Mouse (Mus musculus) heart, embryonic 10.5 days (tissue): ENCODE data around the gene Gm28038. TPM values are rescaled to one million over a fixed set of nuclear protein-coding genes. Genes with fewer than 3 reads are reported as not detected.

Experiments
- polyA plus RNA-seq: library from polyadenylated mRNA; unstranded; fragments of >200 nt; fragmentation: Nextera tagmentation; extraction: Ambion mirVana; gene quantifications from 2 replicates; pipeline ENCODE4 v1.2.1, GENCODE M21; 2016

The Gm28038 gene
- polyA plus RNA-seq, 1 experiment from 2014 or later = not detected

Other genes starting within 250 kb of the Gm28038 start
- 17.7 and 22.3 TPM in 2 replicates for gene Wdr34, start 232.2 kb upstream of the Gm28038 start, polyA plus RNA-seq
- gene Set, start 223.7 kb upstream of the Gm28038 start, polyA plus RNA-seq = 341 and 570 TPM in 2 replicates
- gene Pkn3, start 203.4 kb upstream of the Gm28038 start, polyA plus RNA-seq = 13.8 and 17.7 TPM in 2 replicates
- gene Zdhhc12, start 187.4 kb upstream of the Gm28038 start, polyA plus RNA-seq = 65.5 and 66.2 TPM in 2 replicates
- 5.9 and 7.2 TPM in 2 replicates for gene Zer1, start 156.5 kb upstream of the Gm28038 start, polyA plus RNA-seq
- 3.9 and 6.8 TPM in 2 replicates for gene Tbc1d13, start 147.3 kb upstream of the Gm28038 start, polyA plus RNA-seq
- gene Endog, start 109.5 kb upstream of the Gm28038 start, polyA plus RNA-seq = 31.3 and 32.5 TPM in 2 replicates
- 52.1 and 72.0 TPM in 2 replicates for gene Spout1, start 102.6 kb upstream of the Gm28038 start, polyA plus RNA-seq
- 12.8 and 17.2 TPM in 2 replicates for gene Kyat1, start 75.2 kb upstream of the Gm28038 start, polyA plus RNA-seq
- 20.2 and 34.4 TPM in 2 replicates for gene Lrrc8a, start 43.3 kb upstream of the Gm28038 start, polyA plus RNA-seq
- gene Gm28035, start 40.5 kb upstream of the Gm28038 start, polyA plus RNA-seq = 0.14 and 0.19 TPM in 2 replicates
- gene Phyhd1, start 14.8 kb upstream of the Gm28038 start, polyA plus RNA-seq = 4.4 and 5.2 TPM in 2 replicates
- 29.3 and 31.7 TPM in 2 replicates for gene Dolk, start 5.3 kb downstream of the Gm28038 start, polyA plus RNA-seq
- 45.2 and 46.5 TPM in 2 replicates for gene Nup188, start 5.4 kb downstream of the Gm28038 start, polyA plus RNA-seq
- gene Sh3glb2, start 78.3 kb downstream of the Gm28038 start, polyA plus RNA-seq = 101 and 132 TPM in 2 replicates
- 28.2 and 35.1 TPM in 2 replicates for gene Miga2, start 83.2 kb downstream of the Gm28038 start, polyA plus RNA-seq
- 29.9 and 36.1 TPM in 2 replicates for gene Dolpp1, start 111.2 kb downstream of the Gm28038 start, polyA plus RNA-seq
- 36.1 and 55.2 TPM in 2 replicates for gene Crat, start 134.8 kb downstream of the Gm28038 start, polyA plus RNA-seq
- gene Ptpa, start 135.0 kb downstream of the Gm28038 start, polyA plus RNA-seq = 129 and 140 TPM in 2 replicates
- gene Ier5l, start 193.2 kb downstream of the Gm28038 start, polyA plus RNA-seq = 1.00 and 2.2 TPM in 2 replicates